Mouse (Mus musculus): Measurements from ENCODE around the gene Gm20388. TPM values are rescaled to one million over a fixed set of nuclear protein-coding genes. Genes with fewer than 3 reads are reported as not detected.

Gene Gm20388
- polyA plus RNA-seq, 1 experiment from 2014 or later: 1.7 TPM

GRCm38 (mm10) chr8:120131158-120131557, 220.5 kb downstream of the Gm20388 start:
- Histone ChIP-seq H3K4me1 (replicated peaks) (peaks cover 48% of the 10 kb centered on the region), H3K4me3 (no peak overlapping the region)

GRCm38 (mm10) chr8:120133169-120133568, 222.5 kb downstream of the Gm20388 start:
- H3K9me3 ChIP-seq: peaks cover 5% of the 10 kb centered on the region; the same call in 1 of the 2 replicates
- no peaks in the 10 kb centered on the region for H3K27me3 ChIP-seq (ENCODE audit: insufficient read depth, poor library complexity, severe bottlenecking)
- no peak overlapping the region for H3K27ac ChIP-seq
- 84% methylated on average over 7 of the region's 7 CpGs for WGBS
- no peak for DNase-seq (ENCODE audit: low spot score)
- H3K36me3 ChIP-seq: no peaks in the 10 kb centered on the region
- H3K4me3 ChIP-seq: no peak overlapping the region
- H3K4me1 ChIP-seq (replicated peaks): peaks cover 35% of the 10 kb centered on the region

More at GRCm38 (mm10) chr8:120131158-120131557, 220.5 kb downstream of the Gm20388 start:
- no peaks in the 10 kb centered on the region for H3K36me3 ChIP-seq
- peaks cover 5% of the 10 kb centered on the region; the same call in 1 of the 2 replicates for H3K9me3 ChIP-seq
- no peak overlapping the region for H3K27ac ChIP-seq
- 86% methylated on average over 8 of the region's 8 CpGs for WGBS
- peaks cover 9% of the 10 kb centered on the region; the same call in 1 of the 2 replicates for H3K27me3 ChIP-seq (ENCODE audit: insufficient read depth, poor library complexity, severe bottlenecking)
- no peak for DNase-seq (ENCODE audit: low spot score)

GRCm38 (mm10) chr8:120135687-120136086, 225.0 kb downstream of the Gm20388 start:
- DNase-seq (ENCODE audit: low spot score): no peak
- peaks cover 18% of the 10 kb centered on the region; the same call in 1 of the 2 replicates for H3K4me1 ChIP-seq (replicated peaks)
- no peak overlapping the region for H3K27ac ChIP-seq
- no peaks in the 10 kb centered on the region for H3K9me3 ChIP-seq
- H3K4me3 ChIP-seq: no peak overlapping the region
- WGBS: 88% methylated on average over 7 of the region's 7 CpGs
- H3K27me3 ChIP-seq (ENCODE audit: insufficient read depth, poor library complexity, severe bottlenecking): no peaks in the 10 kb centered on the region
- no peaks in the 10 kb centered on the region for H3K36me3 ChIP-seq

- Histone ChIP-seq H3K4me3 (no peak overlapping the region), H3K27ac (no peak overlapping the region), H3K4me1 (replicated peaks) (peaks cover 23% of the 10 kb centered on the region), H3K27me3 (ENCODE audit: insufficient read depth, poor library complexity, severe bottlenecking) (no peaks in the 10 kb centered on the region), H3K36me3 (no peaks in the 10 kb centered on the region), H3K9me3 (no peaks in the 10 kb centered on the region)
- DNase-seq (ENCODE audit: low spot score): no peak
- WGBS: 60% methylated on average over 7 of the region's 7 CpGs
Measured at GRCm38 (mm10) chr8:120136618-120137017, 226.0 kb downstream of the Gm20388 start.

- no peak for DNase-seq (ENCODE audit: low spot score)
- WGBS: 98% methylated on average over 2 of the region's 2 CpGs
- H3K9me3 ChIP-seq: no peaks in the 10 kb centered on the region
- no peak overlapping the region for H3K27ac ChIP-seq
- H3K36me3 ChIP-seq: no peaks in the 10 kb centered on the region
- H3K4me3 ChIP-seq: no peak overlapping the region
- H3K4me1 ChIP-seq (replicated peaks): peaks cover 28% of the 10 kb centered on the region
- H3K27me3 ChIP-seq (ENCODE audit: insufficient read depth, poor library complexity, severe bottlenecking): no peaks in the 10 kb centered on the region
Measured at GRCm38 (mm10) chr8:120138958-120139357, 228.3 kb downstream of the Gm20388 start.

GRCm38 (mm10) chr8:120140769-120141168, 230.1 kb downstream of the Gm20388 start:
- H3K27me3 ChIP-seq (ENCODE audit: insufficient read depth, poor library complexity, severe bottlenecking): no peaks in the 10 kb centered on the region
- peaks cover 42% of the 10 kb centered on the region for H3K4me1 ChIP-seq (replicated peaks)
- no peak overlapping the region for H3K4me3 ChIP-seq
- 77% methylated on average over 3 of the region's 3 CpGs for WGBS
- DNase-seq (ENCODE audit: low spot score): no peak
- H3K27ac ChIP-seq: no peak overlapping the region
- H3K9me3 ChIP-seq: no peaks in the 10 kb centered on the region
- H3K36me3 ChIP-seq: 0 out of 2 replicates have a peak, but pooled peaks cover under 1% of the 10 kb centered on the region

GRCm38 (mm10) chr8:120143911-120144651, 233.4 kb downstream of the Gm20388 start:
- H3K4me3 ChIP-seq: no peak overlapping the region
- H3K4me1 ChIP-seq (replicated peaks): peaks cover 37% of the 10 kb centered on the region
- DNase-seq (ENCODE audit: low spot score): no peak
- no peaks in the 10 kb centered on the region for H3K9me3 ChIP-seq
- H3K27ac ChIP-seq: peak overlapping the region; percentile 78
- 0 out of 2 replicates have a peak, but pooled peaks cover 7% of the 10 kb centered on the region for H3K36me3 ChIP-seq
- WGBS: 63% methylated on average over 15 of the region's 15 CpGs
- no peaks in the 10 kb centered on the region for H3K27me3 ChIP-seq (ENCODE audit: insufficient read depth, poor library complexity, severe bottlenecking)

GRCm38 (mm10) chr8:120144652-120145301, 234.1 kb downstream of the Gm20388 start:
- Histone ChIP-seq H3K27me3 (ENCODE audit: insufficient read depth, poor library complexity, severe bottlenecking) (no peaks in the 10 kb centered on the region), H3K36me3 (0 out of 2 replicates have a peak, but pooled peaks cover 7% of the 10 kb centered on the region), H3K4me3 (no peak overlapping the region), H3K27ac (peak overlapping the region; percentile 78), H3K4me1 (replicated peaks) (peaks cover 37% of the 10 kb centered on the region), H3K9me3 (no peaks in the 10 kb centered on the region)
- 64% methylated on average over 12 of the region's 12 CpGs for WGBS
- DNase-seq (ENCODE audit: low spot score): no peak

- no peak for DNase-seq (ENCODE audit: low spot score)
- Histone ChIP-seq H3K9me3 (no peaks in the 10 kb centered on the region), H3K4me3 (no peak overlapping the region), H3K27me3 (ENCODE audit: insufficient read depth, poor library complexity, severe bottlenecking) (no peaks in the 10 kb centered on the region), H3K4me1 (replicated peaks) (peaks cover 35% of the 10 kb centered on the region), H3K36me3 (0 out of 2 replicates have a peak, but pooled peaks cover 11% of the 10 kb centered on the region), H3K27ac (no peak overlapping the region)
- WGBS: 81% methylated on average over 1 of the region's 1 CpGs
Measured at GRCm38 (mm10) chr8:120146051-120146450, 235.4 kb downstream of the Gm20388 start.

- Histone ChIP-seq H3K27me3 (ENCODE audit: insufficient read depth, poor library complexity, severe bottlenecking) (no peaks in the 10 kb centered on the region), H3K4me3 (no peak overlapping the region), H3K27ac (no peak overlapping the region), H3K4me1 (replicated peaks) (peaks cover 40% of the 10 kb centered on the region), H3K36me3 (peaks cover 20% of the 10 kb centered on the region; the same call in 1 of the 2 replicates), H3K9me3 (no peaks in the 10 kb centered on the region)
- WGBS: 83% methylated on average over 12 of the region's 12 CpGs
- DNase-seq (ENCODE audit: low spot score): no peak
Measured at GRCm38 (mm10) chr8:120150028-120150427, 239.4 kb downstream of the Gm20388 start.

- H3K4me1 ChIP-seq (replicated peaks): peaks cover 45% of the 10 kb centered on the region
- no peaks in the 10 kb centered on the region for H3K27me3 ChIP-seq (ENCODE audit: insufficient read depth, poor library complexity, severe bottlenecking)
- H3K9me3 ChIP-seq: no peaks in the 10 kb centered on the region
- WGBS: 65% methylated on average over 9 of the region's 9 CpGs
- peaks cover 16% of the 10 kb centered on the region; the same call in 1 of the 2 replicates for H3K36me3 ChIP-seq
- H3K4me3 ChIP-seq: no peak overlapping the region
- H3K27ac ChIP-seq: no peak overlapping the region
- no peak for DNase-seq (ENCODE audit: low spot score)
Measured at GRCm38 (mm10) chr8:120151151-120151550, 240.5 kb downstream of the Gm20388 start.

- Histone ChIP-seq H3K4me1 (replicated peaks) (peaks cover 58% of the 10 kb centered on the region), H3K36me3 (peaks cover 12% of the 10 kb centered on the region; the same call in 1 of the 2 replicates), H3K27me3 (ENCODE audit: insufficient read depth, poor library complexity, severe bottlenecking) (no peaks in the 10 kb centered on the region), H3K4me3 (no peak overlapping the region), H3K27ac (peak overlapping the region; percentile 4), H3K9me3 (no peaks in the 10 kb centered on the region)
- no peak for DNase-seq (ENCODE audit: low spot score)
- WGBS: 69% methylated on average over 7 of the region's 7 CpGs
Measured at GRCm38 (mm10) chr8:120152636-120153035, 242.0 kb downstream of the Gm20388 start.

GRCm38 (mm10) chr8:120160366-120160765, 249.7 kb downstream of the Gm20388 start:
- peaks cover 73% of the 10 kb centered on the region for H3K4me1 ChIP-seq (replicated peaks)
- no peaks in the 10 kb centered on the region; the same call in 1 of the 2 replicates for H3K27me3 ChIP-seq (ENCODE audit: insufficient read depth, poor library complexity, severe bottlenecking)
- no peak for DNase-seq (ENCODE audit: low spot score)
- H3K27ac ChIP-seq: peak overlapping the region; percentile 65; the same call in 1 of the 2 replicates
- 85% methylated on average over 8 of the region's 8 CpGs for WGBS
- no peaks in the 10 kb centered on the region for H3K36me3 ChIP-seq
- H3K4me3 ChIP-seq: no peak overlapping the region
- no peaks in the 10 kb centered on the region for H3K9me3 ChIP-seq

Measured in hindbrain, embryonic 10.5 days (tissue).